Comparison of ENCODE assay signal across 20 mouse cellular contexts in genomic region chr12:85447490-85447889, GRCm38 (mm10).
"Had no signal": no experiment of that assay in that cellular context is flagged by ENCODE, and none has a peak within 500 bp of the region (broad histone marks: within the 10 kb centered on the region; RNA-seq: fewer than 3 reads in every experiment).

No protein-coding gene starts in this region.

- H3K27ac ChIP-seq: kidney, postnatal 0 days; layer of hippocampus, adult 2 months; limb, embryonic 10.5 days; limb, embryonic 13.5 days; liver, embryonic 14.5 days; neural tube, embryonic 12.5 days; neural tube, embryonic 15.5 days; stomach, postnatal 0 days had no signal

- DNase-seq: kidney, adult 2 months; kidney, postnatal 25 days; layer of hippocampus, adult 9-11 months; liver, postnatal 0 days; lung, embryonic 14.5 days; lung, postnatal 10 days; lung, postnatal 4 days; midbrain, embryonic 14.5 days; right cerebral cortex, adult 18-20 months; right cerebral cortex, postnatal 14 days; right cerebral cortex, postnatal 4 days; thymus, postnatal 4 days had no signal

- ATAC-seq: liver, postnatal 0 days had no signal

- H3K27me3 ChIP-seq: limb, embryonic 13.5 days; neural tube, embryonic 12.5 days; neural tube, embryonic 15.5 days had no signal

- H3K36me3 ChIP-seq: limb, embryonic 10.5 days; limb, embryonic 13.5 days; neural tube, embryonic 12.5 days; neural tube, embryonic 15.5 days had no signal

- H3K4me3 ChIP-seq: layer of hippocampus, adult 2 months; limb, embryonic 10.5 days; limb, embryonic 13.5 days; neural tube, embryonic 12.5 days; neural tube, embryonic 15.5 days had no signal
